Mouse (Mus musculus) brown adipose tissue, adult 24 weeks (tissue): ENCODE results near the gene Rcn3. TPM values are rescaled to one million over a fixed set of nuclear protein-coding genes. Genes with fewer than 3 reads are reported as not detected.
A peak's percentile ranks its signal among the peaks of the same experiment; 100 is the strongest.

Source experiments
- H3K27ac ChIP-seq: fragments of 200-500 bp; replicated peaks from 2 replicates; pipeline ENCODE4 v1.5.1; 2012; ENCODE audit warnings: low read depth, mild to moderate bottlenecking, low read length
- H3K4me1 ChIP-seq: fragments of 200-500 bp; 2 replicates; pipeline ENCODE4 v1.6.1; 2012; ENCODE audit warnings: low read length, mixed read lengths; ENCODE audit not compliant: control insufficient read depth, insufficient read depth, insufficient read length
- H3K4me3 ChIP-seq: fragments of 200-500 bp; 2 replicates; pipeline ENCODE4 v1.5.1; 2012; ENCODE audit warnings: low read depth, mild to moderate bottlenecking, low read length, moderate library complexity; ENCODE audit not compliant: insufficient read depth
- polyA plus RNA-seq: library from polyadenylated mRNA; stranded (reverse); fragments of >200 nt; gene quantifications from 2 replicates; pipeline ENCODE4 v1.2.4, GENCODE M21; 2012; ENCODE audit not compliant: missing spikeins, insufficient read depth, insufficient read length

The Rcn3 gene
- 12.7 and 16.4 TPM in 2 replicates for polyA plus RNA-seq

- Histone ChIP-seq H3K4me1 (peaks cover 5% of the 10 kb centered on the region; the same call in 1 of the 2 replicates), H3K4me3 (peak within 1 kb of the TSS; percentile 40), H3K27ac (no peak within 1 kb of the TSS)
These were observed at the start of gene Rcn3 for GRCm38 (mm10) chr7:45092048-45092447. TSS of gene Rcn3 (minus strand) at chr7:45092221.

GRCm38 (mm10) chr7:45141319-45141718, 49.3 kb upstream of the Rcn3 start:
- no peak overlapping the region for H3K4me3 ChIP-seq
- H3K4me1 ChIP-seq = no peaks in the 10 kb centered on the region; the same call in 1 of the 2 replicates
- H3K27ac ChIP-seq = no peak overlapping the region

GRCm38 (mm10) chr7:45139904-45140723, 48.1 kb upstream of the Rcn3 start:
- no peaks in the 10 kb centered on the region; the same call in 1 of the 2 replicates for H3K4me1 ChIP-seq
- H3K27ac ChIP-seq = no peak overlapping the region
- no peak overlapping the region for H3K4me3 ChIP-seq

- Histone ChIP-seq H3K27ac (no peak overlapping the region), H3K4me1 (0 out of 2 replicates have a peak, but pooled peaks cover 2% of the 10 kb centered on the region), H3K4me3 (no peak overlapping the region)
These were observed 46.4 kb upstream of the Rcn3 start for GRCm38 (mm10) chr7:45138403-45138802.

- no peak overlapping the region for H3K4me3 ChIP-seq
- no peak overlapping the region for H3K27ac ChIP-seq
- 0 out of 2 replicates have a peak, but pooled peaks cover 2% of the 10 kb centered on the region for H3K4me1 ChIP-seq
These were observed 45.4 kb upstream of the Rcn3 start for GRCm38 (mm10) chr7:45137171-45138006.

- Histone ChIP-seq H3K27ac (peak within 1 kb of the TSS; percentile 80), H3K4me1 (0 out of 2 replicates have a peak, but pooled peaks cover 2% of the 10 kb centered on the region), H3K4me3 (peak within 1 kb of the TSS; percentile 69)
These were observed 44.1 kb upstream of the Rcn3 start, which contains the start of the genes Gm45713 and Flt3l for GRCm38 (mm10) chr7:45135993-45136567. TSS of gene Gm45713 (minus strand) at chr7:45136231. TSS of gene Flt3l (minus strand) at chr7:45136432.

GRCm38 (mm10) chr7:45135370-45135769, 43.3 kb upstream of the Rcn3 start:
- H3K27ac ChIP-seq = no peak overlapping the region
- 0 out of 2 replicates have a peak, but pooled peaks cover 2% of the 10 kb centered on the region for H3K4me1 ChIP-seq
- H3K4me3 ChIP-seq = peak overlapping the region; percentile 69

GRCm38 (mm10) chr7:45134544-45135026, 42.6 kb upstream of the Rcn3 start:
- 0 out of 2 replicates have a peak overlapping the region, but pooled peaks have one; percentile 69 for H3K4me3 ChIP-seq
- peaks cover 4% of the 10 kb centered on the region; the same call in 1 of the 2 replicates for H3K4me1 ChIP-seq
- no peak overlapping the region for H3K27ac ChIP-seq

GRCm38 (mm10) chr7:45133446-45134159, 41.6 kb upstream of the Rcn3 start:
- Histone ChIP-seq H3K27ac (no peak overlapping the region), H3K4me1 (peaks cover 5% of the 10 kb centered on the region; the same call in 1 of the 2 replicates)

GRCm38 (mm10) chr7:45131850-45132249, 39.8 kb upstream of the Rcn3 start:
- no peak overlapping the region for H3K27ac ChIP-seq
- no peak overlapping the region for H3K4me3 ChIP-seq
- peaks cover 13% of the 10 kb centered on the region; the same call in 1 of the 2 replicates for H3K4me1 ChIP-seq

More at GRCm38 (mm10) chr7:45133446-45134159, 41.6 kb upstream of the Rcn3 start:
- H3K4me3 ChIP-seq = no peak overlapping the region

- peaks cover 13% of the 10 kb centered on the region; the same call in 1 of the 2 replicates for H3K4me1 ChIP-seq
- peak overlapping the region; percentile 73 for H3K4me3 ChIP-seq
- H3K27ac ChIP-seq = peak overlapping the region; percentile 90
These were observed 37.9 kb upstream of the Rcn3 start for GRCm38 (mm10) chr7:45129776-45130512.

- Histone ChIP-seq H3K4me3 (peak overlapping the region; percentile 73), H3K4me1 (peaks cover 11% of the 10 kb centered on the region; the same call in 1 of the 2 replicates)
These were observed 37.3 kb upstream of the Rcn3 start for GRCm38 (mm10) chr7:45129318-45129717.

GRCm38 (mm10) chr7:45128624-45129246, 36.7 kb upstream of the Rcn3 start, which contains the start of gene Rpl13a:
TSS of gene Rpl13a (minus strand) at chr7:45128761.
- H3K4me1 ChIP-seq = peaks cover 11% of the 10 kb centered on the region; the same call in 1 of the 2 replicates
- peak within 1 kb of the TSS; percentile 90 for H3K4me3 ChIP-seq

More at GRCm38 (mm10) chr7:45129318-45129717, 37.3 kb upstream of the Rcn3 start:
- H3K27ac ChIP-seq = peak overlapping the region; percentile 90

More at GRCm38 (mm10) chr7:45128624-45129246, 36.7 kb upstream of the Rcn3 start, which contains the start of gene Rpl13a:
- peak within 1 kb of the TSS; percentile 90 for H3K27ac ChIP-seq
